Mouse (Mus musculus) ES-Bruce4 (cell line): Measurements from ENCODE around the gene Shroom1.

Experiments used
- CTCF ChIP-seq: IDR thresholded peaks from one replicate; pipeline ENCODE4 v1.8.1; 2011; ENCODE audit warnings: low read depth, low read length
- EP300 ChIP-seq: IDR thresholded peaks from 2 replicates; pipeline ENCODE4 v1.6.1; 2011; ENCODE audit warnings: low read depth, low read length; ENCODE audit not compliant: insufficient read depth
- POLR2A ChIP-seq: IDR thresholded peaks from one replicate; pipeline ENCODE4 v1.8.1; 2011; ENCODE audit warnings: low read length; ENCODE audit not compliant: insufficient read depth

GRCm38 (mm10) chr11:53418048-53418447 lies 39.0 kb upstream of the Shroom1 start:
- TF ChIP-seq POLR2A (no peak), CTCF (no peak), EP300 (no peak)
